Mouse (Mus musculus) kidney, adult 2 months (tissue): ENCODE results near the gene Tnfaip2.

ENCODE experiments used
- CTCF ChIP-seq: fragments of 200-500 bp; conservative IDR thresholded peaks from 2 replicates; pipeline ENCODE4 v1.5.1; 2011; ENCODE audit warnings: low read depth, mild to moderate bottlenecking, control low read depth, low read length, moderate library complexity, mixed read lengths; ENCODE audit not compliant: insufficient read depth, insufficient read length
- POLR2A ChIP-seq: fragments of 200-500 bp; IDR thresholded peaks from one replicate; pipeline ENCODE4 v1.6.1; 2011; ENCODE audit warnings: low read depth, low read length, control low read depth

DNA sequence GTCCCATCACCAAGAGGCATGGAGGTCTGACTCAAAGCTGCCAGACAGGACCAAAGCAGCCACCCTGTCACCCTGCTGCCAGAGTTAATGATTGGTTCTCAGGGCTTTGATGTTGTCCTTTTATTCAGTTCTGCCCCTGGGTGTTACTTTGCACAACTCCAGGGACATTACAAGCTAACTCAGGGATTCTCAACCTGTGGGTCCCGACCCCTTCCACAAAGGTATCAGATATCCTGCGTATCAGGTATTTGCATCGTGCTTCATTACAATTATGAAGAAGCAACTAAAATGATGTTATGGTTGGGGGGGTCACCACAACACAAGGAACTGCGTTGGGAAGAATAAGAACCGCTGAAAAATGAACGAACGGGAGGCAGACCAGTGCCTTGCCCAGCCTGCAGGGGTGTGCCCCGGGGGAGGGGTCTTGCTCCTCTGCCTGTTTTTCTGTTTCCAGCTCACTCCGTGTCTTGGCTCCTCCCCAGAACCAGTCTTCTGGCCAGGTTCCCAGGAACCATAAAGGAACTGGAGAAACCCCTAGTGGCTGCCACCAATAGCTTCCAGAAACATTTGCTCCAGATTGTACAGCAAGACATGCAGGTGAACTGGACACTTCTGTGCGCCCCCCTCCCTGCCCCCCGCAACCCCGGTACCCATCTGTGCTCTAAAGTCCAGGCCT, 14.7 kb upstream of the Tnfaip2 start:
- TF ChIP-seq CTCF, result no peak
- TF ChIP-seq POLR2A, result no peak
